Mouse (Mus musculus) thymus, adult 2 months (tissue): ENCODE data around the gene Gm2035. TPM values are rescaled to one million over a fixed set of nuclear protein-coding genes. Genes with fewer than 3 reads are reported as not detected.
"Not testable (repeated sequence)": the region's sequence is repeated elsewhere in the genome, so short reads cannot be mapped to it uniquely, and the experiment has no call there.

ENCODE experiments used
- DNase-seq: peaks from one replicate; pipeline ENCODE4 v3.0.0; 2021
- H3K27ac ChIP-seq: fragments of 200-500 bp; 2 replicates; pipeline ENCODE4 v1.5.1; 2012; ENCODE audit warnings: low read length, control low read depth; ENCODE audit not compliant: control insufficient read depth, insufficient read depth
- H3K27me3 ChIP-seq: fragments of 200-500 bp; 2 replicates; pipeline ENCODE4 v1.6.1; 2012; ENCODE audit warnings: mild to moderate bottlenecking, low read length, moderate library complexity, mixed read lengths; ENCODE audit not compliant: control insufficient read depth, insufficient read depth
- H3K36me3 ChIP-seq: fragments of 200-500 bp; 2 replicates; pipeline ENCODE4 v1.6.1; 2012; ENCODE audit warnings: mild to moderate bottlenecking, low read length, moderate library complexity; ENCODE audit not compliant: control insufficient read depth, insufficient read depth
- H3K4me1 ChIP-seq: fragments of 200-500 bp; replicated peaks from 2 replicates; pipeline ENCODE4 v1.6.1; 2012; ENCODE audit warnings: low read length; ENCODE audit not compliant: control insufficient read depth, insufficient read depth
- H3K4me3 ChIP-seq: fragments of 200-500 bp; 2 replicates; pipeline ENCODE4 v1.5.1; 2012; ENCODE audit warnings: mild to moderate bottlenecking, low read length, control low read depth, moderate library complexity; ENCODE audit not compliant: control insufficient read depth, insufficient read depth
- WGBS: fragments of 180-500 bp; shearing (Covaris S2); methylation state at CpG from one replicate; pipeline ENCODE4 v1.1.7; 2018; 5-methylcytosine and 5-hydroxymethylcytosine counted together
- polyA plus RNA-seq: library from polyadenylated mRNA; depleted of rRNA; stranded (reverse); fragments of >200 nt; gene quantifications from 2 replicates; pipeline ENCODE4 v1.2.3, GENCODE M21; 2012; rRNA removed

Gene Gm2035
- not detected in 2 replicates for polyA plus RNA-seq

DNA sequence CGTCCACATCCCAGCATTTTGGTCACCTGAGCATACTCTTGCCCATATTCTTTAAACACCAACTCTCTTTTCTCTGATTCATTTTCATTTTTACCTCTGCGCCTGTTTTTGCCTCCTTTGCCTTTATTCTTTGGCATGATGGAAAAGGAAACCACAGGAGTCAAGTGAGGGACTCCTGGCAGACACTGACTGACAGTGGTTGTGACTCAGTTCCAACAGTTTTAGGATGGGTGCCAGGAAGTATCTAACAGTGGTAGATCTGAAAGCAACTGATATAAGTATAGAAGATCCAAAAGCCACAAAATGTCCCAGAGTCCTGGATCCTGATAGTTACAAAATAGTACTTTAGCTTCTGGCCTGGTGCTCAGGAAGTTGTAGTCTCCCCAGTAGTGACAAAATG, at the start of gene Gm2035:
Gm2035 (minus strand) TSS at position 137 of the 400 bp plus-strand sequence.
- 84% methylated on average over 2 of the region's 2 CpGs for WGBS
- not testable (repeated sequence) for DNase-seq, H3K4me3 ChIP-seq, H3K36me3 ChIP-seq, H3K27ac ChIP-seq, H3K4me1 ChIP-seq, H3K27me3 ChIP-seq

DNA sequence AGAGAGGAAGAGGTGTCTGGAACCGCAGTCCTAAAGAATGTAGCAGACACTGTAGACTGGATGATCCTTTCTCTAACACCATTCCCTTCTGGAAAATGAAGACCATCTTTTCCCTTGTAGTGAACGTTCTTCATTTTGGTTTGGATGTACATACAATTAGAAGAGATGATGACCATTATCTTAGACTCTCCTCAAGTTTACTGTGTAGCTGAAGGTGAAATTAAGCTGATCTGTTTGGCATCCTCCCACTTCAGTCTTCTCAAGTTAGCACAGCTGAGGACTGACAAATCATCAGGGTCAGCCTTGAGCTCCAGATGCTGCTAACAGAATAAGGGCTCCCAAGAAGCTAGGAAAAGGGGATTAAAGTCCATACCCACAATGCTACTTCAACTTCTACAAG, 34.1 kb upstream of the Gm2035 start, which contains the start of gene Gm2042:
Gm2042 (plus strand) TSS at position 301 of the 400 bp plus-strand sequence.
- WGBS = 79% methylated on average over 2 of the region's 2 CpGs
- not testable (repeated sequence) for H3K4me3 ChIP-seq, H3K36me3 ChIP-seq, H3K27ac ChIP-seq, H3K4me1 ChIP-seq, H3K27me3 ChIP-seq, DNase-seq

GRCm38 (mm10) chr12:87895070-87895469, 24.6 kb downstream of the Gm2035 start, which contains the start of gene Gm2022:
TSS of gene Gm2022 (plus strand) at chr12:87895370.
- H3K4me3 ChIP-seq, DNase-seq, H3K27ac ChIP-seq, H3K4me1 ChIP-seq, H3K36me3 ChIP-seq, H3K27me3 ChIP-seq: not testable (repeated sequence)
- WGBS = 90% methylated on average over 1 of the region's 1 CpGs

- H3K27me3 ChIP-seq, H3K27ac ChIP-seq, H3K4me1 ChIP-seq, DNase-seq, H3K4me3 ChIP-seq, H3K36me3 ChIP-seq: not testable (repeated sequence)
- 87% methylated on average over 5 of the region's 5 CpGs for WGBS
Observed at GRCm38 (mm10) chr12:87873772-87874171, 45.9 kb downstream of the Gm2035 start, which contains the start of gene Gm2016. TSS of gene Gm2016 (plus strand) at chr12:87874072.

Other genes starting within 250 kb of the Gm2035 start
- gene Gm21319, start 144.1 kb downstream of the Gm2035 start, polyA plus RNA-seq = not detected in 2 replicates
- gene Gm21936, start 124.3 kb downstream of the Gm2035 start, polyA plus RNA-seq = not detected in 2 replicates
- not detected in 2 replicates for gene BB287469, start 103.3 kb downstream of the Gm2035 start, polyA plus RNA-seq
- gene Gm2001, start 77.5 kb downstream of the Gm2035 start, polyA plus RNA-seq = not detected in 2 replicates
- not detected in 2 replicates for gene Gm2016, start 45.8 kb downstream of the Gm2035 start, polyA plus RNA-seq
- not detected in 2 replicates for gene Gm2022, start 24.5 kb downstream of the Gm2035 start, polyA plus RNA-seq
- not detected in 2 replicates for gene Gm2042, start 34.2 kb upstream of the Gm2035 start, polyA plus RNA-seq
- gene Gm2075, start 92.0 kb upstream of the Gm2035 start, polyA plus RNA-seq = not detected in 2 replicates
- not detected in 2 replicates for gene Gm6803, start 98.9 kb upstream of the Gm2035 start, polyA plus RNA-seq
- not detected in 2 replicates for gene Gm2056, start 107.1 kb upstream of the Gm2035 start, polyA plus RNA-seq
- gene Gm16368, start 163.8 kb upstream of the Gm2035 start, polyA plus RNA-seq = not detected in 2 replicates